Mouse (Mus musculus) T-helper 2 cell (primary cell): ENCODE data around the gene Pakap.
"Not testable (repeated sequence)": the region's sequence is repeated elsewhere in the genome, so short reads cannot be mapped to it uniquely, and the experiment has no call there.

ENCODE experiments used
- in situ Hi-C: fragments of 300-600 bp; cut with MboI, MseI; formaldehyde crosslinking; loops from one replicate; pipeline ENCODE4 v1.15.1; 2025; ENCODE audit warnings: high pct_unique_total_duplicates

The Pakap gene

GRCm38 (mm10) chr4:57862269-57862986, 294.4 kb downstream of the Pakap start:
- in situ Hi-C loops = no loop called here

DNA sequence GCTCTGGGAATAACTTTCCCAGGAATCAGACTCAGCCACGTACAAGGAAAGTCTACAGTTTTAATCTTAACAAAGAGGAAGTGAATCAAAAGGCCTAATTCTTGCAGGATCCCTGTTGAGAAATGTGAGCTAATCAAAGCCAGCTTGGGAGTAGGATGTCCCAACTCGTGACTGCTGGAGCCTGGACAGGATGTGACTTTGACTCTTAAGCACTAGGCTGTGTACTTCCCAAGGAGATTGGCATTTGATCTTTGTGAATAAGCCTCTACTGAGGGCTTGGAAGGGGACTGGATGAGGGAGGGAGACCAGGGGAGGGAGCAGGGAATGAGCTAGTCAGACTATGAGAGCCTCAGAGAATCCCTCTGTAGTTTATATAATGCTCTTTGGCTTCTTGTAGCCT, 298.1 kb downstream of the Pakap start:
- in situ Hi-C loops = no loop called here

GRCm38 (mm10) chr4:57866990-57867389, 299.0 kb downstream of the Pakap start:
- in situ Hi-C loops = no loop called here

GRCm38 (mm10) chr4:57867454-57867853, 299.5 kb downstream of the Pakap start:
- in situ Hi-C loops = no loop called here

GRCm38 (mm10) chr4:57879137-57879536, 311.2 kb downstream of the Pakap start:
- in situ Hi-C loops = no loop called here

GRCm38 (mm10) chr4:57879804-57880357, 311.9 kb downstream of the Pakap start:
- in situ Hi-C loops = loop anchor here (5.0 kb wide), 1 partner anchor 208 kb away; no protein-coding TSS in a partner anchor

DNA sequence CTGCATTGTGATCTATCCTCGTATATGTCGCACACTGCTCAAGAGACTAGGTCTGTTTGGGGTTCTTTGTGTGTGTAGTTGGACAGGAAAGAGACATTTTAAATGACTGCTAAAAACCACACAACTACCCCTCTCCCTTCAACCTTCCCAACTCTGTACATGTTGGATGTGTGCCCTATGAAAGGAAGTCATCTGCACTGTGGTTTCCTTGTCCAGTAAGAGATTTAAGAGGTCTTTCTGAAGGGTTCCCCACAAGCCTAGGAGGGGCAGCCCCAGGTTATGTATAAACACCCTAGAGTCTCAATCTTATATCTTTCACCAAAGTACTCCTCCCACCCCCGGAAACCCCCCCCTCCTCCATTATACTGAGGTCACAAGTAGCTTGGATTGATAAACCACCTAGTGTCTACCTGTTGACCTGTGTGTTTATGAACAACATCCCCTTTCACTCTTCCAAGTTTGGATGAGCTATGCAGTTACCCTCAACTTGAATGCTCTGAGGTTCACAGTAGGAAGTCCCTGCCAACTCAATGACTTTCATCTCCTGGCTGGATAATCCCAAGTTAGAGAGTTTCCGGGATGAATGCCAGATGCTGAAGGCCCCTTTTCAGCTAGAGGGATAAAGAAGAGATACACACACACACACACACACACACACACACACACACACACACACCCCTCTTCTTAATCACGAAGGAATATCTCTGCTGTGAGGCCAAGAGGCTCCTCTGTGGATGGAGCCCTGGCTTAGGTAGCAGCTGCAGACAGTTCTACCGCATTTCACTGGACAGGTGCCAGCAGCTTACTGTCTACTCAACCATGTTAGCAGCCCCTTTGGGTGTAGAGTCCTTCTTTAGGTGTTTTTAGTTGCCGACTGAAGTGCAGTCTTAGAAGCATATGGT, 315.8 kb downstream of the Pakap start:
- in situ Hi-C loops = loop anchor here (5.0 kb wide), 1 partner anchor 211 kb away; no protein-coding TSS in a partner anchor

- in situ Hi-C loops = loop anchor here (5.0 kb wide), 1 partner anchor 212 kb away; no protein-coding TSS in a partner anchor
Observed at GRCm38 (mm10) chr4:57884511-57884910, 316.5 kb downstream of the Pakap start.

GRCm38 (mm10) chr4:57885186-57885585, 317.2 kb downstream of the Pakap start:
- in situ Hi-C loops = no loop called here

GRCm38 (mm10) chr4:57886066-57886887, 318.3 kb downstream of the Pakap start:
- in situ Hi-C loops = no loop called here

DNA sequence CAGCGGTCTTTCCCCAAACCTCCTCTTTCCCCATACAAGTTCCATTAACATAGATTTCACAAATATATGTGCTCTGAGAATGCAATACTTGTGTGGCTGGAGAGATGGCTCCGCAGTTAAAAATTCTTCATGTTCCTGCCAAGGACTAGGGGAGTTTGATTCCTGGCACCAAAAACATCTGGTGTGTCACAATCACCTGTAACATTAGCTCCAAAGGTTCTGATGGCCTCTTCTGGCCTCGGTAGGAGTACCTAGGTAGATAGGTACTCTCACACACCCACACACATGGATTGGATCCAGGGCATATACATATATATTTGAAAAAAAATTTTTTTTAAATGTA, 318.9 kb downstream of the Pakap start:
- in situ Hi-C loops = no loop called here

DNA sequence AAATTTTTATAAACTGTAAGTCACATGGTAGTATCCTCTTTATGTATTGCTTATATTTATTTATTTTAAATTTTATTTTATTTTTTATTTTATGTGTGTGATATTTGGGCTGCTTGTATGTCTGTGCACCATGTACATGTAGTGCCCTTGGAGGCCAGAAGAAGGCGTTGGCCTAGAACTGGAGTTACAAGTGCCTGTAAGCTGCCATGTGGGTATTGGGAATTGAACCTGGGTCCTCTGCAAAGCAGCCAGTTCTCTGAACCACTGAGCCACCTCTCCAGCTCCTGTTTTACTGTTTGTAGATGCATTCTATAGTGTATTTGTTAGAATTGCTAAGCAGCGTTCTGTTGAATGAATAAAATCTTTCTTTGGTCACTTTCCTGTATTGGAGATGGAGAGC, 320.3 kb downstream of the Pakap start:
- in situ Hi-C loops = no loop called here

GRCm38 (mm10) chr4:57888978-57889377, 321.0 kb downstream of the Pakap start:
- in situ Hi-C loops = not testable (repeated sequence)

GRCm38 (mm10) chr4:57889773-57890172, 321.8 kb downstream of the Pakap start:
- in situ Hi-C loops = no loop called here

DNA sequence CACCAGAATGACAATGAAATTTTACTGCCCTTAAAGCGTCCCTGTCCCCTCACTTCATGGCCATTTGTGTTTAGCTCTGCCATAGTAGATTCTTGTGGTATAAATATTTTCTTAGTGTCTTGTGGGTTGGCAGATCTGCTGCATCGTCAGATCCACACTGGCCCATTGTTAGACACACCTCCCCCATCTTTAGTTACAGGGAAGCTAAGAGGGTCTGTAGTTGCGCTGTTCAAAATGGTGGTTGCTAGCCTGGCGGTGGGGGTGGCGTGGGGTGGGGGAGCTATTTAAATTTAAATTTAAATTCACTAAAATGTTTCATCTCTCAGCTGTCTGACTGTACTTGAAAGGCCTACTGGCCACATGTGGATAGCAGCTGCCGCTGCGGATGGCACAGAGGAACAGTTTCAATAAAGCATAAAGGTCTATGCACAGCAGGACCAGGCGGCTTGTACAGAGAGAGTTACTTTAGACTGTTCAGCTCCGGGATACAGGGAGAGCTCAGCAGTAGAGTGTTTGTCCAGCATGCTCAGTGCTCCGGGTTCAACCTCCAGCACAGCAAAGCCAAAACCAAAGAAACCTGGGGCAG, 324.1 kb downstream of the Pakap start:
- in situ Hi-C loops = no loop called here

DNA sequence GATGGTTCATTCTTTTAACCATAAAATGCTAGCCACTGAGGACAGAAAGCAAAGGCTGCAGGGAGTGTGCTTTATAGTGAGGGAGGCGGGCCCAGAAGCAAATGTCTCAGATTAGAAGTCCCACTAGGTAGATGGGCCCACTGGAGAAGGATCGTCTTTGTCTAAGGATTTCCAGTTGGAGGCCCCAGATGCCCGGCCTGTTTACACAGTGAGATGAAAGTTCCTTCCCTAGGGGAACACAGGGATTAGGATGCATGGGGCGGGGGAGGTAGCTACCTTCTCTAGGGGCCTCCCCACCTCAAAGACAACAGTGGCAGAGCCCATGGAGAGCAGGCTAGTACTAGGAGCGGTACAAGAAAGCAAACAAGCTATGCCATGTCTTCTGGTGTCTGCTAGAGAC, 327.2 kb downstream of the Pakap start:
- in situ Hi-C loops = no loop called here

DNA sequence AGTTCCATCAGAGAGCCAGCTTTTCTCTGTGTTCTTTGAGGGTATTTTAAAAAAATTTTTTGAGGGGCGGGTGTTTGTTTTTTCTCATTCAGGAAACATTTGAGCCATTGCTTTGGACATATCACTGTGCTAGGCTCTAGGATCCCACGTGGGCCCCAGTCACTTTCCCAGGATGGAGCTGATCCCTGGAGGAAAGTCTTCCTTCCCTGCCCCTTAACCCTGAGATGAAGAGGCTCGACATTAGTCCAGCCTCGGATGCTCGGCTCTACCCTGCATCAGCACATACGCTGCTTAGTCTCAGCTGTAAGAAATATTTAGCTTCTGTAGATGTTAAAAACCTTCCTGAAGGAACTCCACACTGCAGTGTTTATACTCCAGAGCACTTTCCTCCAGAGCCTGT, 327.9 kb downstream of the Pakap start:
- in situ Hi-C loops = no loop called here

- in situ Hi-C loops = no loop called here
Observed at GRCm38 (mm10) chr4:57896631-57897030, 328.7 kb downstream of the Pakap start.

- in situ Hi-C loops = loop anchor here (10.0 to 25.0 kb wide), 2 partner anchors 154 to 1139 kb away; no protein-coding TSS in a partner anchor
Observed at GRCm38 (mm10) chr4:57901210-57901609, 333.2 kb downstream of the Pakap start.

- in situ Hi-C loops = loop anchor here (10.0 to 25.0 kb wide), 2 partner anchors 152 to 1140 kb away; no protein-coding TSS in a partner anchor
Observed at GRCm38 (mm10) chr4:57902619-57903018, 334.6 kb downstream of the Pakap start.

DNA sequence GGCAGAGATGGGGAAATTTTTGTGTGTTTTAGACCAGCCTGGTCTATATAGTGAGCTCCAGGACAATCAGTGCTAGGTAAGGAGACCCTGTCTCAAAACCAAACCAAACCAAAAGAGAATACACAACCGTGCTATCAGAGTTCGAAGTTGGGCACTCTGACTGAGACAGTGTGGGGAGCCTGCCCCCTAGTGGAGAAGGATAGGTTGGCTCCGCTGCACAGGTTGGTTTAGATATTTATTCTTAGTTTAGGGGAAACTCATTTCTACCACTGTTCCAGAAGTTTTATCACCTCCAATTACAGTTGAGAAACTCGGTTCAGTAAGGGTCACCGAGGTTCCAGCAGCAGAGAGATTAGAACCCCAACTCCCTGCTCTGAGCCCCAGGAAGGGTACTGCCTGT, 336.2 kb downstream of the Pakap start:
- in situ Hi-C loops = loop anchor here (10.0 to 25.0 kb wide), 2 partner anchors 151 to 1142 kb away; no protein-coding TSS in a partner anchor
